In genomic region chr17:35257824-35258491, GRCm38 (mm10) we compare ENCODE assay signal across 8 mouse cellular contexts. TPM values are rescaled to one million over a fixed set of nuclear protein-coding genes. Genes with fewer than 3 reads are reported as not detected.
DNase-seq lines count a peak whose midpoint lies in the region; ATAC-seq lines count a peak whose summit lies in the region.

No protein-coding gene starts in this region.

- H3K4me2 ChIP-seq in embryonic facial prominence, embryonic 15.5 days (replicated peaks), result peak overlapping the region; percentile 37
- H3K4me2 ChIP-seq in limb, embryonic 13.5 days (replicated peaks), result peak overlapping the region; percentile 44
- peak overlapping the region; percentile 34 for H3K4me2 ChIP-seq in midbrain, embryonic 15.5 days

- peak; percentile 99 for DNase-seq in 3T3-L1 (ENCODE audit: low read depth, low spot score)
- peak; percentile 94 for DNase-seq in adrenal gland, postnatal 36 days
- DNase-seq in heart, adult 8-10 months (ENCODE audit: low spot score), result peak; percentile 99
- DNase-seq in kidney, adult 8-10 months, result peak; percentile 95 to 99
- DNase-seq in spleen, adult 18-20 months, result peak; percentile 95 to 98

- H3K36me3 ChIP-seq in embryonic facial prominence, embryonic 15.5 days, result peaks cover 16% of the 10 kb centered on the region
- peaks cover 16% of the 10 kb centered on the region for H3K36me3 ChIP-seq in limb, embryonic 13.5 days
- H3K36me3 ChIP-seq in midbrain, embryonic 15.5 days (replicated peaks), result peaks cover 13% of the 10 kb centered on the region

- H3K27me3 ChIP-seq in embryonic facial prominence, embryonic 15.5 days, result peaks cover 16% of the 10 kb centered on the region
- H3K27me3 ChIP-seq in limb, embryonic 13.5 days, result peaks cover 43% of the 10 kb centered on the region
- H3K27me3 ChIP-seq in midbrain, embryonic 15.5 days (replicated peaks), result 0 out of 2 replicates have a peak, but pooled peaks cover 8% of the 10 kb centered on the region

- H3K9ac ChIP-seq in embryonic facial prominence, embryonic 15.5 days, result no peak overlapping the region
- H3K9ac ChIP-seq in limb, embryonic 13.5 days, result peak overlapping the region; percentile 19; the same call in 1 of the 2 replicates
- H3K9ac ChIP-seq in midbrain, embryonic 15.5 days, result no peak overlapping the region

- H3K4me1 ChIP-seq in embryonic facial prominence, embryonic 15.5 days, result peaks cover 6% of the 10 kb centered on the region; the same call in 1 of the 2 replicates
- H3K4me1 ChIP-seq in limb, embryonic 13.5 days, result peaks cover 6% of the 10 kb centered on the region; the same call in 1 of the 2 replicates
- 0 out of 2 replicates have a peak, but pooled peaks cover 4% of the 10 kb centered on the region for H3K4me1 ChIP-seq in midbrain, embryonic 15.5 days

- no peak for ATAC-seq in embryonic facial prominence, embryonic 15.5 days (ENCODE audit: insufficient number of reproducible peaks, low FRiP score, low TSS enrichment, low read depth)
- no peak for ATAC-seq in limb, embryonic 13.5 days (ENCODE audit: low FRiP score, low read depth)
- no peak for ATAC-seq in midbrain, embryonic 15.5 days (replicated peaks)

- no peak overlapping the region for H3K27ac ChIP-seq in embryonic facial prominence, embryonic 15.5 days (replicated peaks)
- no peak overlapping the region for H3K27ac ChIP-seq in limb, embryonic 13.5 days
- H3K27ac ChIP-seq in midbrain, embryonic 15.5 days, result no peak overlapping the region

- WGBS in embryonic facial prominence, embryonic 15.5 days, result 13% methylated on average over 17 of the region's 17 CpGs
- 17% methylated on average over 17 of the region's 17 CpGs for WGBS in limb, embryonic 13.5 days
- 13% methylated on average over 17 of the region's 17 CpGs for WGBS in midbrain, embryonic 15.5 days

- peak overlapping the region; percentile 28 for H3K4me3 ChIP-seq in embryonic facial prominence, embryonic 15.5 days (replicated peaks)
- H3K4me3 ChIP-seq in limb, embryonic 13.5 days, result peak overlapping the region; percentile 15; the same call in 1 of the 2 replicates
- H3K4me3 ChIP-seq in midbrain, embryonic 15.5 days, result no peak overlapping the region

- H3K9me3 ChIP-seq in embryonic facial prominence, embryonic 15.5 days (replicated peaks), result no peaks in the 10 kb centered on the region
- no peaks in the 10 kb centered on the region for H3K9me3 ChIP-seq in limb, embryonic 13.5 days
- no peaks in the 10 kb centered on the region for H3K9me3 ChIP-seq in midbrain, embryonic 15.5 days

RNA-seq across cellular contexts. Expression of gene H2-D1, which starts 4.6 kb away (rescaled TPM):
- 100 to 1,000 TPM; 170 to 266 TPM for total RNA-seq in adrenal gland, postnatal 36 days (2021)
- polyA plus RNA-seq in embryonic facial prominence, embryonic 15.5 days (2015; fragmentation: Nextera tagmentation; extraction: Ambion mirVana), result 81.6 and 82.0 TPM in 2 replicates
- total RNA-seq in heart, adult 8-10 months (2022), result 100 to 1,000 TPM; 108 to 169 (median 117) TPM
- 29.1 and 30.8 TPM in 2 replicates for polyA plus RNA-seq in limb, embryonic 13.5 days (2015; fragmentation: Nextera tagmentation; extraction: Ambion mirVana)
- polyA plus RNA-seq in midbrain, embryonic 15.5 days (2015; fragmentation: Nextera tagmentation; extraction: Ambion mirVana), result 93.4 and 105 TPM in 2 replicates

RNA-seq across cellular contexts. Expression of gene Ddx39b, which starts 16.4 kb away (rescaled TPM):
- total RNA-seq in adrenal gland, postnatal 36 days (2021), result 100 to 1,000 TPM; 199 to 225 TPM
- 406 and 413 TPM in 2 replicates for polyA plus RNA-seq in embryonic facial prominence, embryonic 15.5 days (2015; fragmentation: Nextera tagmentation; extraction: Ambion mirVana)
- total RNA-seq in heart, adult 8-10 months (2022), result 10 to 100 TPM; 76.7 to 92.1 (median 86.6) TPM
- 552 and 562 TPM in 2 replicates for polyA plus RNA-seq in limb, embryonic 13.5 days (2015; fragmentation: Nextera tagmentation; extraction: Ambion mirVana)
- polyA plus RNA-seq in midbrain, embryonic 15.5 days (2015; fragmentation: Nextera tagmentation; extraction: Ambion mirVana), result 379 and 391 TPM in 2 replicates

RNA-seq across cellular contexts. Expression of gene Nfkbil1, which starts 22.4 kb away (rescaled TPM):
- total RNA-seq in adrenal gland, postnatal 36 days (2021), result 10 to 100 TPM; 15.5 to 20.1 TPM
- polyA plus RNA-seq in embryonic facial prominence, embryonic 15.5 days (2015; fragmentation: Nextera tagmentation; extraction: Ambion mirVana), result 11.8 and 12.7 TPM in 2 replicates
- 1 to 10 TPM; 8.2 to 9.4 (median 8.5) TPM for total RNA-seq in heart, adult 8-10 months (2022)
- polyA plus RNA-seq in limb, embryonic 13.5 days (2015; fragmentation: Nextera tagmentation; extraction: Ambion mirVana), result 11.3 and 12.2 TPM in 2 replicates
- polyA plus RNA-seq in midbrain, embryonic 15.5 days (2015; fragmentation: Nextera tagmentation; extraction: Ambion mirVana), result 11.7 and 11.8 TPM in 2 replicates

RNA-seq across cellular contexts. Expression of gene Atp6v1g2, which starts 24.5 kb away (rescaled TPM):
- 1 to 10 TPM; 4.8 to 6.7 TPM for total RNA-seq in adrenal gland, postnatal 36 days (2021)
- polyA plus RNA-seq in embryonic facial prominence, embryonic 15.5 days (2015; fragmentation: Nextera tagmentation; extraction: Ambion mirVana), result 4.1 and 4.4 TPM in 2 replicates
- total RNA-seq in heart, adult 8-10 months (2022), result 1 to 10 TPM; 1.7 to 3.6 (median 1.9) TPM
- polyA plus RNA-seq in limb, embryonic 13.5 days (2015; fragmentation: Nextera tagmentation; extraction: Ambion mirVana), result 4.2 and 5.3 TPM in 2 replicates
- 94.4 and 100 TPM in 2 replicates for polyA plus RNA-seq in midbrain, embryonic 15.5 days (2015; fragmentation: Nextera tagmentation; extraction: Ambion mirVana)

RNA-seq across cellular contexts. Expression of gene Gm16181, which starts 37.3 kb away (rescaled TPM):
- total RNA-seq in adrenal gland, postnatal 36 days (2021), result not detected
- 0.57 TPM in 1 of 2 replicates, not detected in the other for polyA plus RNA-seq in embryonic facial prominence, embryonic 15.5 days (2015; fragmentation: Nextera tagmentation; extraction: Ambion mirVana)
- total RNA-seq in heart, adult 8-10 months (2022), result under 1 TPM in 1 of 4 experiments, not detected in 3; 0.72 TPM
- polyA plus RNA-seq in limb, embryonic 13.5 days (2015; fragmentation: Nextera tagmentation; extraction: Ambion mirVana), result 0.40 and 0.60 TPM in 2 replicates
- polyA plus RNA-seq in midbrain, embryonic 15.5 days (2015; fragmentation: Nextera tagmentation; extraction: Ambion mirVana), result 1.6 TPM in 1 of 2 replicates, not detected in the other
